Mouse (Mus musculus): ENCODE measurements at regions not wholly inside any gene's neighbourhood (a gene's known extent, or its start where the extent isn't known, plus 50 kb on each side); places are given as distances from the start of the nearest gene placed in this dataset.

GRCm38 (mm10) chr1:119124063-119124462 lies 70.6 kb upstream of the Gli2 start:
- no peaks in the 10 kb centered on the region for H3K36me3 ChIP-seq
- H3K4me1 ChIP-seq = no peaks in the 10 kb centered on the region
- 79% methylated on average over 2 of the region's 2 CpGs for WGBS
- no peak overlapping the region for H3K9ac ChIP-seq
- H3K27me3 ChIP-seq = no peaks in the 10 kb centered on the region
- no peak overlapping the region for H3K4me2 ChIP-seq (replicated peaks)
- ATAC-seq (ENCODE audit: low FRiP score) = no peak
- no peaks in the 10 kb centered on the region for H3K9me3 ChIP-seq (replicated peaks)
- H3K4me3 ChIP-seq = no peak overlapping the region
- H3K27ac ChIP-seq = no peak overlapping the region

GRCm38 (mm10) chr1:119123402-119123801 lies 70.0 kb upstream of the Gli2 start:
- H3K36me3 ChIP-seq = no peaks in the 10 kb centered on the region
- no peaks in the 10 kb centered on the region for H3K4me1 ChIP-seq
- no peak overlapping the region for H3K27ac ChIP-seq
- H3K4me3 ChIP-seq = no peak overlapping the region
- H3K9me3 ChIP-seq (replicated peaks) = no peaks in the 10 kb centered on the region
- H3K27me3 ChIP-seq = no peaks in the 10 kb centered on the region
- ATAC-seq (ENCODE audit: low FRiP score) = no peak
- H3K9ac ChIP-seq = no peak overlapping the region
- H3K4me2 ChIP-seq (replicated peaks) = no peak overlapping the region
- 24% methylated on average over 3 of the region's 3 CpGs for WGBS

GRCm38 (mm10) chr1:119122975-119123374 lies 69.6 kb upstream of the Gli2 start:
- Histone ChIP-seq H3K27me3 (no peaks in the 10 kb centered on the region), H3K4me2 (replicated peaks) (no peak overlapping the region), H3K36me3 (no peaks in the 10 kb centered on the region), H3K4me1 (no peaks in the 10 kb centered on the region), H3K9me3 (replicated peaks) (no peaks in the 10 kb centered on the region), H3K4me3 (no peak overlapping the region), H3K27ac (no peak overlapping the region), H3K9ac (no peak overlapping the region)
- no peak for ATAC-seq (ENCODE audit: low FRiP score)
- WGBS = 72% methylated on average over 6 of the region's 6 CpGs

- Histone ChIP-seq H3K27ac (no peak overlapping the region), H3K4me2 (replicated peaks) (no peak overlapping the region), H3K4me3 (no peak overlapping the region), H3K9ac (no peak overlapping the region), H3K4me1 (no peaks in the 10 kb centered on the region), H3K9me3 (replicated peaks) (no peaks in the 10 kb centered on the region), H3K36me3 (no peaks in the 10 kb centered on the region), H3K27me3 (no peaks in the 10 kb centered on the region)
- ATAC-seq (ENCODE audit: low FRiP score) = no peak
- 43% methylated on average over 8 of the region's 8 CpGs for WGBS
Measured at GRCm38 (mm10) chr1:119119863-119120569, 66.6 kb upstream of the Gli2 start.

- H3K9ac ChIP-seq = no peak overlapping the region
- no peak for ATAC-seq (ENCODE audit: low FRiP score)
- H3K4me3 ChIP-seq = no peak overlapping the region
- no peaks in the 10 kb centered on the region for H3K9me3 ChIP-seq (replicated peaks)
- H3K27ac ChIP-seq = no peak overlapping the region
- no peak overlapping the region for H3K4me2 ChIP-seq (replicated peaks)
- H3K36me3 ChIP-seq = no peaks in the 10 kb centered on the region
- no peaks in the 10 kb centered on the region for H3K27me3 ChIP-seq
- 76% methylated on average over 7 of the region's 7 CpGs for WGBS
- no peaks in the 10 kb centered on the region for H3K4me1 ChIP-seq
Measured at GRCm38 (mm10) chr1:119115106-119115674, 61.8 kb upstream of the Gli2 start.

- H3K9me3 ChIP-seq (replicated peaks) = no peaks in the 10 kb centered on the region
- H3K4me1 ChIP-seq = peaks cover 4% of the 10 kb centered on the region; the same call in 1 of the 2 replicates
- H3K36me3 ChIP-seq = no peaks in the 10 kb centered on the region
- H3K27ac ChIP-seq = no peak overlapping the region
- no peak overlapping the region for H3K4me3 ChIP-seq
- no peak for ATAC-seq (ENCODE audit: low FRiP score)
- no peak overlapping the region for H3K9ac ChIP-seq
- no peak overlapping the region for H3K4me2 ChIP-seq (replicated peaks)
- no peaks in the 10 kb centered on the region for H3K27me3 ChIP-seq
- 84% methylated on average over 9 of the region's 9 CpGs for WGBS
Measured at GRCm38 (mm10) chr1:119108578-119108977, 55.2 kb upstream of the Gli2 start.

- Histone ChIP-seq H3K4me1 (peaks cover 4% of the 10 kb centered on the region; the same call in 1 of the 2 replicates), H3K4me3 (no peak overlapping the region), H3K9me3 (replicated peaks) (no peaks in the 10 kb centered on the region), H3K27me3 (no peaks in the 10 kb centered on the region), H3K4me2 (replicated peaks) (no peak overlapping the region), H3K27ac (peak overlapping the region; percentile 7; the same call in 1 of the 2 replicates), H3K9ac (no peak overlapping the region), H3K36me3 (no peaks in the 10 kb centered on the region)
- 0 out of 2 replicates have a peak, but pooled peaks have one; percentile 26 for ATAC-seq (ENCODE audit: low FRiP score)
- 71% methylated on average over 17 of the region's 18 CpGs for WGBS
Measured at GRCm38 (mm10) chr1:119106246-119106975, 53.0 kb upstream of the Gli2 start.
